Mouse (Mus musculus): ENCODE results near the gene Elmod3. TPM values are rescaled to one million over a fixed set of nuclear protein-coding genes. Genes with fewer than 3 reads are reported as not detected.

Elmod3 gene
- polyA plus RNA-seq, 1 experiment = 32.7 TPM

- H3K4me3 ChIP-seq (replicated peaks; ENCODE audit: insufficient read depth, low read depth, low read length) = no peak overlapping the region
- WGBS = 81% methylated on average over 4 of the region's 4 CpGs
- H3K27me3 ChIP-seq (ENCODE audit: control insufficient read depth, insufficient read depth, low read length) = no peaks in the 10 kb centered on the region; the same call in 1 of the 2 replicates
- DNase-seq = no peak
- TF ChIP-seq POLR2A (IDR thresholded peaks at IDR 0.05; ENCODE audit: borderline replicate concordance, insufficient read depth, low read length) = no peak
- TF ChIP-seq CTCF (IDR thresholded peaks at IDR 0.05; ENCODE audit: borderline replicate concordance, insufficient read depth, low read depth, low read length) = no peak
- no peak overlapping the region for H3K27ac ChIP-seq (ENCODE audit: insufficient read depth, low read length)
- H3K4me1 ChIP-seq (ENCODE audit: control insufficient read depth, insufficient read depth, low read length) = no peaks in the 10 kb centered on the region
Measured at GRCm38 (mm10) chr6:72583211-72583839, 14.9 kb downstream of the Elmod3 start.

GRCm38 (mm10) chr6:72581625-72582382, 16.4 kb downstream of the Elmod3 start:
- TF ChIP-seq CTCF (IDR thresholded peaks at IDR 0.05; ENCODE audit: borderline replicate concordance, insufficient read depth, low read depth, low read length) (no peak), POLR2A (IDR thresholded peaks at IDR 0.05; ENCODE audit: borderline replicate concordance, insufficient read depth, low read length) (no peak)
- 77% methylated on average over 11 of the region's 11 CpGs for WGBS
- H3K4me3 ChIP-seq (replicated peaks; ENCODE audit: insufficient read depth, low read depth, low read length) = no peak overlapping the region
- H3K27me3 ChIP-seq (ENCODE audit: control insufficient read depth, insufficient read depth, low read length) = no peaks in the 10 kb centered on the region; the same call in 1 of the 2 replicates
- no peak for DNase-seq
- H3K4me1 ChIP-seq (ENCODE audit: control insufficient read depth, insufficient read depth, low read length) = no peaks in the 10 kb centered on the region
- no peak overlapping the region for H3K27ac ChIP-seq (ENCODE audit: insufficient read depth, low read length)

- Histone ChIP-seq H3K4me1 (ENCODE audit: control insufficient read depth, insufficient read depth, low read length) (no peaks in the 10 kb centered on the region), H3K27ac (ENCODE audit: insufficient read depth, low read length) (no peak overlapping the region), H3K27me3 (ENCODE audit: control insufficient read depth, insufficient read depth, low read length) (no peaks in the 10 kb centered on the region), H3K4me3 (replicated peaks; ENCODE audit: insufficient read depth, low read depth, low read length) (no peak overlapping the region)
- TF ChIP-seq CTCF (IDR thresholded peaks at IDR 0.05; ENCODE audit: borderline replicate concordance, insufficient read depth, low read depth, low read length) (no peak), POLR2A (IDR thresholded peaks at IDR 0.05; ENCODE audit: borderline replicate concordance, insufficient read depth, low read length) (no peak)
- DNase-seq = no peak
- WGBS = 93% methylated on average over 3 of the region's 3 CpGs
Measured at GRCm38 (mm10) chr6:72576041-72576440, 22.2 kb downstream of the Elmod3 start.

GRCm38 (mm10) chr6:72571826-72572225, 26.4 kb downstream of the Elmod3 start:
- H3K27ac ChIP-seq (ENCODE audit: insufficient read depth, low read length) = no peak overlapping the region
- 51% methylated on average over 3 of the region's 3 CpGs for WGBS

GRCm38 (mm10) chr6:72570644-72571397, 27.4 kb downstream of the Elmod3 start:
- no peaks in the 10 kb centered on the region for H3K27me3 ChIP-seq (ENCODE audit: control insufficient read depth, insufficient read depth, low read length)
- no peak for DNase-seq
- WGBS = 80% methylated on average over 10 of the region's 10 CpGs
- no peaks in the 10 kb centered on the region for H3K4me1 ChIP-seq (ENCODE audit: control insufficient read depth, insufficient read depth, low read length)
- no peak overlapping the region for H3K27ac ChIP-seq (ENCODE audit: insufficient read depth, low read length)
- TF ChIP-seq POLR2A (IDR thresholded peaks at IDR 0.05; ENCODE audit: borderline replicate concordance, insufficient read depth, low read length) (no peak), CTCF (IDR thresholded peaks at IDR 0.05; ENCODE audit: borderline replicate concordance, insufficient read depth, low read depth, low read length) (no peak)
- no peak overlapping the region for H3K4me3 ChIP-seq (replicated peaks; ENCODE audit: insufficient read depth, low read depth, low read length)

More at GRCm38 (mm10) chr6:72571826-72572225, 26.4 kb downstream of the Elmod3 start:
- Histone ChIP-seq H3K4me1 (ENCODE audit: control insufficient read depth, insufficient read depth, low read length) (no peaks in the 10 kb centered on the region), H3K27me3 (ENCODE audit: control insufficient read depth, insufficient read depth, low read length) (no peaks in the 10 kb centered on the region), H3K4me3 (replicated peaks; ENCODE audit: insufficient read depth, low read depth, low read length) (no peak overlapping the region)
- DNase-seq = no peak
- TF ChIP-seq CTCF (IDR thresholded peaks at IDR 0.05; ENCODE audit: borderline replicate concordance, insufficient read depth, low read depth, low read length) (no peak), POLR2A (IDR thresholded peaks at IDR 0.05; ENCODE audit: borderline replicate concordance, insufficient read depth, low read length) (no peak)

GRCm38 (mm10) chr6:72568736-72569135, 29.5 kb downstream of the Elmod3 start:
- Histone ChIP-seq H3K4me3 (replicated peaks; ENCODE audit: insufficient read depth, low read depth, low read length) (no peak overlapping the region), H3K27me3 (ENCODE audit: control insufficient read depth, insufficient read depth, low read length) (no peaks in the 10 kb centered on the region), H3K27ac (ENCODE audit: insufficient read depth, low read length) (no peak overlapping the region), H3K4me1 (ENCODE audit: control insufficient read depth, insufficient read depth, low read length) (no peaks in the 10 kb centered on the region)
- no peak for DNase-seq
- WGBS = 79% methylated on average over 10 of the region's 10 CpGs
- TF ChIP-seq CTCF (IDR thresholded peaks at IDR 0.05; ENCODE audit: borderline replicate concordance, insufficient read depth, low read depth, low read length) (no peak), POLR2A (IDR thresholded peaks at IDR 0.05; ENCODE audit: borderline replicate concordance, insufficient read depth, low read length) (no peak)

GRCm38 (mm10) chr6:72567508-72567907, 30.7 kb downstream of the Elmod3 start:
- DNase-seq = no peak
- Histone ChIP-seq H3K4me3 (replicated peaks; ENCODE audit: insufficient read depth, low read depth, low read length) (no peak overlapping the region), H3K27me3 (ENCODE audit: control insufficient read depth, insufficient read depth, low read length) (no peaks in the 10 kb centered on the region), H3K4me1 (ENCODE audit: control insufficient read depth, insufficient read depth, low read length) (peaks cover 6% of the 10 kb centered on the region), H3K27ac (ENCODE audit: insufficient read depth, low read length) (no peak overlapping the region)
- no peak for TF ChIP-seq POLR2A (IDR thresholded peaks at IDR 0.05; ENCODE audit: borderline replicate concordance, insufficient read depth, low read length)
- TF ChIP-seq CTCF (IDR thresholded peaks at IDR 0.05; ENCODE audit: borderline replicate concordance, insufficient read depth, low read depth, low read length) = no peak
- 74% methylated on average over 5 of the region's 5 CpGs for WGBS

Data from cerebellum, adult 2 months (tissue).